Mouse (Mus musculus) adrenal gland, postnatal 36 days (tissue): Measurements from ENCODE around the gene Ccdc78. TPM values are rescaled to one million over a fixed set of nuclear protein-coding genes. Genes with fewer than 3 reads are reported as not detected.
A peak's percentile ranks its signal among the peaks of the same experiment; 100 is the strongest.
"Not testable (repeated sequence)": the region's sequence is repeated elsewhere in the genome, so short reads cannot be mapped to it uniquely, and the experiment has no call there.

Source experiments
- DNase-seq, 2 experiments: peaks; one replicate each; pipeline ENCODE4 v3.0.0; 2021; ENCODE audit warnings: mixed read lengths in 1 of 2
- total RNA-seq, 2 experiments: library from RNA; stranded (reverse); gene quantifications; 2 replicates each; pipeline ENCODE4 v1.2.3; 2021

Ccdc78 gene
- total RNA-seq, 2 experiments from 2014 or later, result not detected

DNA sequence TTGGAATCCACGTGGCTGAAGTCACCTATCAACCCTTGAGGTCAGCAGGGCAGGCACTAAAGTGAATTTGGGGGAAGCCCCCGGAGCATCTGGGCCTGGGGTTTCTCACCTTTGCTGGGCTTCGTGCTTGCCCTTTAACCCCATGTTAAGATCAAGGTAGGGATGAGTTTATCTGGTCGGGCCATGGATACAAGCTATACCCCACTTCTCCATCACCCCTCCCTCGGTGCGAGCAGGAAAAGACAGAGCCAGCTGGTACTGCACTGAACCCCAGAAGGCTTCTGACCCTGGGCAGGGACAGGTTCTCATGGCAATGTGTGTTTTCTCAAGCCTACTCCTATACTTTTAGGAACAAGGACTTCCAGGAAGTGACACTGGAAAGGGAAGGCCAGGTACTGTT lies 5.0 kb upstream of the Ccdc78 start:
- no peak for DNase-seq

DNA sequence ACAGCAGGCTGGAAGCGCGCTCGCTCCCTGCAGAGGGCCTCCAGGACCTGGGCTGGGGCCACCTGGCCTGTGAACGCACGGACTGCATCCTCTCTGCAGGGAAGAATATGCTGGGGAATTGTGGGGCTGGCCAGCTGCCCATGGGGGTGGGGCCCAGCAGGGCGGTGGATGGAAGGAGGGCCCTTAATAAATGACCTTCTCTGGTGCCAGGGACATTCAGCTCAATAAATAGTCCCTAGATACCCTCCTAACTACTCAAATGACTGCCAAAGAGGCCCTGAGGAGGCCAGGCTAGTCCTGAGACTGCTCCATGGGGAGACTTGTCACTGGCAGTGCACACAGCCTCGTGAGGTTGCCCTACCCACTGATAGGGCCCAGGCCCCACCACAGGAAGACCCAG lies 3.3 kb upstream of the Ccdc78 start:
- peak; percentile 76 to 83 for DNase-seq

DNA sequence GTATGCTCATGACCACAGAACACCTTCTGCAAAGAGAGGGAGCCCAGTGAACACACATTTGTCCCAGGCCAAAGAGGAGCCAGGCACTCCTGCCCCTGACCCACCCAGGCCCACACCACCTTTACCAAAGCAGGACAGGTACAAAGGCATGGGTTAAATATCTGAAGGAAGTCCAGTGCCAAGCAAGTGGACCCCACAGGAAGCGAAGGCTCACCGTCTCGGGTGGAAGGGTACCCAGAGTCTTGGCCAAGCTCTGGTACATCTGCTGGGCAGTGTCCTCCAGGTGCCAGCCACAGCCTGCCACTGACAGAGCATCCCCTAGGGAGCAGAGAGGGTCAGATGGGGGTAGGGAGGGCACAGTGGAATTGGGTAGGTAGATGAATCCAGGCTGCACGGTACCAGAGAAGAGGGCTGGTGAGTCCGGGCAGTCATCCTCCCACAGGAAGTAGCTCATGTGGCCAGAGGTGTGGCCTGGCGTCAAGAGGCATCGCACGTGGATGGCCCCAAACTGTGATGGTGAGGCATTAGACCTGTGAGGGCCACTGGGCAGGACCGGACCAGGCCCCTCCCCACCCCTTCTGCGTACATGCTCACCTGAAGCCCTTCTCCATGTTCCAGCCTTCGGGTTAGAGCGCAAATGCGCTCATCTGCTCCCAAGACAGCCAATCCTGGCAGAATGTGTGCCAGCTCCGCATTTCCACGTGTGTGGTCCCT lies 2.4 kb upstream of the Ccdc78 start:
- DNase-seq, result no peak

DNA sequence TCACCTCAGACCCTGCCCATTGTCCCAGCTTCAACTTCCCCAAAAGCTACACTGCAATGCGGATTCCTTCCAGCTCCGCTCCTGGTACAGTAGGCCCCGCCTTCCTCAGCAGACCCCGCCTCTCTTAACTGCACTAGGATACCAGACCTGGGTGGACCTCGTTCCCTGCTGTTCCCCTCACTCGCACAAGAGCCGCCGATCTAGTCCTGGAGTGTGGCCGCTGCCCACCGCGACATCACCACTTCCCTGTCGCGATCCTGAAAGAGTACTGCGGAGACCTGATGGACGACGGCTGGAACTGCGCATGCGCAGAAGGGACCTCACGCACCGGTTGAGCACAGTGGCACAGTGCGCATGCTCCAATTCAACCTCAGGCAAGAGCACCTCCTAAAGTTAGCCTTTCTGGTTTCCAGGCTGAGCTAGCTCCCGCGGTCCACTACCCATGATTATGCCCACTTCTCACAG lies 1.1 kb upstream of the Ccdc78 start, which contains the start of gene Haghl:
Gene Haghl (minus strand): TSS at position 393 of the 465 bp plus-strand sequence.
- peak; percentile 95 for DNase-seq

DNA sequence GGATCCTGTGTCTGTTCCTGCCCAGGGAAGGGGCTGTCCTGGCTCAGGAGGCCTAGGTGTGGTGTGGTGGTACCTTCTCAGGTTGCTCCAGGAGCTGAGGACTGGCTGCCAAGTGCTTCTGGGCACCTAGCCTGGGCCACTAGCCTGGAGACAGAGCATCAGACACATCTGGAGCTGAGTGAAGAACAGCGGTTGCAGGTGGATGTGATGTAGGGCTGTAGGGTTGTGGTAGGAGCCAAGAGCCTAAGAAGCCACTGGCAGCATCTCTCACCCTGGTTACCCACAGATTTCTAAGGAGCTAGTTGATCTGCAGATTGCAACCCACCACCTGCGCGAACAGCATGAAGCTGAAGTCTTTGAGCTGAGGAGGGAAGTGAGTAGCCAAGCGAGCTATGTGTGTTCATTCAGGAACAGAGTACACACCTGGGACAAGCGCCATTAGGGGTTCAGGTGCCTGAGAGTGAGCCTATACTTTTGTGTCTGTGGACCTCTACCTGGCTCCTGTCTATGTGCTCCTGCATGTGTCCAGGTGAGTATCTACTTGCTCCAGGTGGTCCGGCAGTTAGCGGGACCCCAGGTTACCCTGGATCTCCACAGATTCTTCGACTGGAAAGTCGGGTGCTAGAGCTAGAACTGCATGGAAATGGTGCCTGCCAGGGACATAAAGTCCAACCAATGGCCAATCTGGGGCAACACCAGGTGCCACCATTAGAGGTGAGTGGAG lies 563 bp downstream of the Ccdc78 start:
- DNase-seq, result no peak

DNA sequence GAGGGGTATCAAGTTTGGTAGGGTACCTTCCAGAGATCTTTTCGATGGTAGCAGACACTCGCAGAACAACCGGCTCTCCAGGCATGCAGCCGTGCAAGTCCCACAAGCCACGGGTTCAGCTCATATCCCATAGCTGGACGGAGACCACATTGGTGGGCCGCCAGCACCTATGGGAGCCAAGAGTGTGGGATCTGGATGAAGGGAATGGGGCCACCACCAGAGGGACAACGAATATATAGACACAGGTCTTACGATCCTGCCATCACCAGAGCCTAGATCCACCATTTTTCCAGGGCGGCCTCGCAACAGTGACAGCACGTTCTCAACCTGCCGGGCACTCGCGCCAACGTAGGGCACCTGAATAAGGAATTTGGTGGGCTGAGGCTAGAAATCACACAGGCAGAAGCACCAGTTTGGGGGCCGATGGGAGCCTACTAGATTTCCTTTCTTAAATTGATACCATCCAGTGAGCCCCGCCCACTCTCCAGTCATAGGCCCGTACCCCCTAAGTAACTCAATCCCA lies 5.0 kb downstream of the Ccdc78 start:
- DNase-seq, result no peak

DNA sequence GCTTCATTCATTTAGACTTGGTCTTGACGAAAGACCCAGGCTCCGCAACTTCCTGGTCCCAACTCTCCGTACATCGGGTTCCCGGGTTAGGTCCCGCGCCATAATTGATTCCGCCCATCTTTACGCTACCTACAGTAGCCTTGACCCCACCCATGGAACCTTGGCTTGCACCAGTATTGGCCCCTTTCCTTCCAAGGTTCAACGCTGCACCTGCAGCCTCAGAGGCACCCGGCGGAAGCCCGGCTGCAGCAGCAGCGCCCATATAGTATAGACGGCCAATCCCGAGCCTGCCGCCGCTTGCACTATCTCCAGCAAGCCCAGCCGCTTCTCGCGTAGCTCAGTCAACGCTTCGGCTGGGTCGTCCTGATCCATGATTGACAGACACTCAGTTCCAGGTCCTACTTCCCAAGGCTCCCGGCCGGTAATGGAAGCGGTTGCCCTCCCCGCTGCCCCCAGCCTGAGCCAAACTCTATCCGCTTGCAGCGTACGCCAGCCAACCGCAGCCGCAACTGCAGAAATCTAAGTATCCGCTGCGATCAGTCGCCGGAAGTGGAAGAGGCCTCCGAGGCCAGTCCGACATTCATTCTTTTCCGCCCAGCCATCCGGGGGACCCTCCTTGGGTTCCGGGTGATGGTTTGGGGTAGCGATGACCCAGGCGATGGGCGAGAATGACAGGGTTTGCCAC lies 5.6 kb downstream of the Ccdc78 start:
- peak; percentile 89 for DNase-seq

DNA sequence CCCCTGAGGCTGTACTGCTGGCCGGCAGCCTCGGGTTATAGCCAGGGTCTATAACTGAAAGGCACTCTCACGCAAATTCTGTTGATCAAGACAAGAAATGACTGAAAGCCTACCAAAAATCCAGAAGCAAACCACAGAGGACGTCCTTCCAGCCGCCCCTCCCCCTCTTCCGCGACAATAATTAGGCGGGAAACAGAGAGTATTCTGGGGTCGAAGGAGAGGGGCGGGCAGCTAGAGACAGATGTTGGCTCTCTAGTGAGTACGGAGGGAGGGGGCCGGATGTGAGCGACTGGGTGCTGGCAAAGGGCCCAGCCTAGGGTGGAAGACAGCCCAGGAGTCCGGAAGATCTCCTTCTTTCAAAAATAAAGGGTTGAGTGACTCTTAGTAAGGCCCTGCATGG lies 6.2 kb downstream of the Ccdc78 start, which contains the start of gene Fam173a:
Gene Fam173a (minus strand): TSS at position 287 of the 400 bp plus-strand sequence.
- DNase-seq, result peak; percentile 80 to 88

DNA sequence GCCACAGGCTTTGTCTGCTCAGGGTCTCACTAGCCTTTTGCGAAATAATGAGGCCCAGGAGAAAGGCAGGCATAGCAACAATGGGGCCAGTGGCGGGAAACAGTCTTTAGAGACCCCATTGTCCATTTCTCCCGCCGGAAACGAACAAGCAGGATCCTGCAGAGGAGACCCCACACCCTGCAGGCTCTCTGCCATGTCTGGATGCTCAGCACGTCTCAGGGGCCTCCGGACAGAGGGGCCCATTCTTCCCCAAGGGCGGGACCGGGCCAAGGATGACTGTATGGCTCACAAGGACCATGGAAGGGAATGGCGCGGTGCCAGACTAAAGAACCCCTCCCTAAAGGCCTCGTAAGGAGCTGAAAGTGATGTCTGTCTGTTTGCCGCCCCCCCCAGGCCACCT lies 7.8 kb downstream of the Ccdc78 start:
- no peak for DNase-seq

DNA sequence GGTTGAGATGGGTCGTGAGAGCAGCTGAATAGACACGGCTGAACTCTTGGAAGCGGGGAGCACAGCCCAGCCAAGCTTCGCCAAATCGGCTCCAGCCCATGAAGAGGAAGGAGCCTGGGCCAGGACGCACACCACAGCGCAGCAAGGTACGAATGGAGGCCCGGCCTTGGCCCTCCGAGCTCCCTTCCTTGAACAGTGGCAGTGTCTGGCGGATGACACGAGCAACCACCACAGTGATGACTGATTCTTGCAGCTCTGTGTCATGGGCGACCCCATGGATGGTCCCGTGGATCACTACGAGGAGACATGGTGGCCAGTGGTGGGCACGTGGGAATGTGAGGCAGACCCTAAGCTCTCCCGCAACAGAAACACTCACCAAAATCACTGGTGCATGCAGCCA lies 8.6 kb downstream of the Ccdc78 start:
- DNase-seq, result no peak

DNA sequence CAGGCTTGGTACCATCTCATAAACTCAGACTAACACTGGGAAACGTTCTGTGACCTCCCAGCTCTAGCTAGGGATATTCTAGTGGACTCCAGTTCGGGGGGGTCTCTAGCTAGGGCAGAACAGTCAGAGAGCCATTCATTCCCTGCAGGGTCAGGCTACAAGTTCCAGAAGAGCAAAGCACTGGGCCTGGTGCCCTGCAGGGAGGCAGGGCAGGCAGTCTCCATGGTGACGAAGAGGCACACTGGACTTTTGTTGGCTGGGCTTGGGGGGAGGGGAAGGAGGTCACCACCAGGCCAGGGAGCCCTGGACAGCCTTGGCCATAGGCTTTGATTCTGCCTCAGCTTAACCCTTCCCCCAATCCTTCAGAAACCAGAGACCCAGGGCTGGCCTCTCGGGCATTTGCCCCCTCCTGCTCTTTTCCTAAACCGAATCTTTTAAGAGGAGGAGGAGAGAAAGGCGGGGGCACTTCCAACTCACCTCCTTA lies 9.3 kb downstream of the Ccdc78 start, which contains the start of gene AC134908.4:
Gene AC134908.4 (minus strand): TSS at position 51 of the 484 bp plus-strand sequence.
- peak; percentile 46 to 61 for DNase-seq

DNA sequence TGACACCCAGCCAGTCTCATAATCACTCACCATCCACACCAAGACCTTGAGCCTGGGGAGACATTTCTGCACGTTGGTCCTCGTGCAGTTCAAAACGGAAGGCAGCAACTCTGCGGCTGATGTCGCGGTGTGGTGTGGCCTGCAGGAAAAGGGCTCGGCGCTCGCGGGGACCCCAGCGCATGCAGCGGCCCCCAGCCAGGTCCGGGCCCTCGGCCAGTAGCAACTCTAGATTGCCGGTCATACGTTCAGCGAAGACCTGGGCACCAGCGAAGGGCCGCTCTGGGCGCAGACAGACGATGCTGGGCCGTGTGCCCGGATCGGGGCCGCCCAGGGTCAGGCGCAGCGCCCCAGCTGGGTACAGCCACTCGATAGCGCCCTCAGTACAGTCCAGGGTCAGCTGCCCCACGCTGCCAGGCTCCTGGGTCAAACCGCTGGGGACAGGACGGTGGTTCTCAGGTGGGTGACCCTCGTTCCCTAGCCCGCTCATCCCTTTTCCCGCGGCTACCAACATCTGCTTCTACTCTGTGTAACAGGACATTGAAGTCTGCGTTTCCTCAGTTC lies 9.9 kb downstream of the Ccdc78 start:
- DNase-seq, result peak; percentile 71 to 75

DNA sequence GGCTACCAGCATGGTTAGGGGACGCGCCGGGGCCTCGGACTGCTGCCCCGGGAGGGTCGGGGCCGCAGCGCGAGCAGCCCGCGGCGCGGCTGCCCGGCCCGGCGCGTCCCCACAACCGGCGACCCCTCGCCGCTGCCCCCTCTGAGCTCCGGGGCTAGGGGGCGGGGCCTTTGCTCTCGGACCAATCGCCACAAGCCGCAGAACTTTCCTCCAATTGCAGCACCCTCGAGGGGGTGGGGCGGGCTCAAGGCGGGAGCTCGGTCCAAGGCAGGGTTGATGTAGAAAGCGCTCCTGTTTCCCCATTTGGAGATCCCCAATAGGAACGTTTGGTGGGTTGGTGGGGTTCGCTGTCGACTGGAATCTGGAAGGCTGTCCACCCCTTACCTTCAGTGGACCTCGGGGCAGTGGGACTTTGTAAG lies 10.6 kb downstream of the Ccdc78 start, which contains the start of gene Metrn:
Gene Metrn (minus strand): TSS at position 186 of the 419 bp plus-strand sequence.
- peak; percentile 93 to 97 for DNase-seq

DNA sequence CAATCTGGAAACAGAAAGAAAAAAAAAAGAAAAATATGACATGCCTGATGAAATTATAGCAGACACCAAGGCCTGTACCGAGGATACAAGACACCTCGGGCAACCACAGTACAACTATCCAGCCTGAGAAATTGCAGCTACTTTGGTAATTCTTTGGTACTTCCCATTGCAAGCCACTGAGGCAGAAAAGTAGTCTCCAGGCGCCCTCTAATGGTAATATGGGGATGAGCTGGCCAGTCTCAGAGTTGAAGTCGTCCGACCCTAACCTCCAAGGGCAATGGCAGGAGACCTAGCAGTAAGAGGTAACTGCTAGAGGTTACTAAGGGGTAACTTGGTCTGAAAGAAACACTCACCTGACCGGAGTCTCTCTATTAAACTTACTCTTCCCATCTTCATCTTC lies 14.6 kb downstream of the Ccdc78 start:
- peak; percentile 64 to 71 for DNase-seq

DNA sequence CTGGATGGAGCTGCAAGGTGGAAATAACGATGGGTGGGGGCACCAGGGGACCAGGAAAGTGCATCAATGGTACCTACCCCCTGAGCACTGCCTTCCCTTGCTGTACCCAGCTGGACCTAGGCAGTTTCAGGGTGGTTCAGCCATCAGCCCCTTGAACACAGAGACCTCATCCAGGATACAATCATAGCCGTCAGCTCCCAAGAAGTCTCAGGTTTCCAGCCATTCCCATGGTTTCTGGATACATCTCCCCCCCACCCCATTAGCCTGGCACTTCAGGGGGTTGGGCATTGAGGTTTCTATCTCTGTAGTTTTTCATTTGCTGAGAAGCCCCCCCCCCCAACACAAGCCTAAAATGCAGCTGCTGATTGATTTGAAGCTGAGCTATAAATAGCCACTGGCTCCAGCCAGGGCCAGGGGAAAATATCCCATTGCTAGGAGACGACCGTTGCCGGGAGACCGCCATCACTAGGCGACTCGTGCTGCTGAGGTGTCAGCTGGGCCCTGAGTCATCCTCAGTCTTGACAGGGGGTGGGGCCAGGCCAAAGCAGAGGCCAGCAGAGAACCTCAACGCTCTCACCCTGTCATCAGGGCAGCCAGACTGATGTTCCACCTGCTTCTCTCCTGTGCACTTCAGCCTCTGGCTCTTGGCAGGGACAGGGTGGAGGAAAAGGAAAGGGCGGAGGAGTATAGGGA lies 16.6 kb downstream of the Ccdc78 start:
- peak; percentile 91 for DNase-seq

DNA sequence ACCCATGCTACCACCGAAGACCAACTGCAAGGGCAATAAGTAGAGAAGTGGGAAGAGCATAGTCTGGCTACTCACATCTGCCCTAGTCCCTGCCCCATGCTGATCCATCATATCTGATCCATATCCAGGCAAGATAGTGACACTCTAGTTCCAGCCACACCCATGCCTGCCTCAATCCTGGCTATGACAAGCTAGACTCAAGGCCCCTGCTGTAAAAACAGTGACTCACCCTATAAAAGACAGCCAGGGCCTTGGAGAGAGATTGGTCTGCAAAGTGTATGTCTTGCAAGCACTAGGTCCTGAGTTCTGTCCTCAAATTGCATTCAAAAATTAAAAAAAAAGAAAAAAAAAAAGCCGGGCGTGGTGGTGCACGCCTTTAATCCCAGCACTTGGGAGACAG lies 20.1 kb downstream of the Ccdc78 start:
- DNase-seq, result peak; percentile 64 to 70

DNA sequence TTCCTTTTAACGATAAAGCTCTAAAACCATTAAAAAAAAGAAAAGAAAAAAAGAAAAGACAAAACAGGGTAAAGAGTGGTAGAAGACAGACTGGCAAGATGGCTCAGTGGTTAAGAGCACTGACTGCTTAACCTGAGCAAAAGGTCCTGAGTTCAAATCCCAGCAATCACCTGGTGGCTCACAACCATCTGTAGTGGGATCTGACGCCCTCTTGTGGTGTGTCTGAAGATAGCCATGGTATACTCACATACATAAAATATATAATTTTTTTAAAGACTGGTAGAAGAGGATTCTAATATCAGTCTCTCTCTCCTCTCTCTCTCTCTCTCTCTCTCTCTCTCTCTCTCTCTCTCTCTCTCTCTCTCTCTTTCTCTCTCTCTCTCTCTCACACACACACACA lies 21.1 kb downstream of the Ccdc78 start:
- DNase-seq, result not testable (repeated sequence)

DNA sequence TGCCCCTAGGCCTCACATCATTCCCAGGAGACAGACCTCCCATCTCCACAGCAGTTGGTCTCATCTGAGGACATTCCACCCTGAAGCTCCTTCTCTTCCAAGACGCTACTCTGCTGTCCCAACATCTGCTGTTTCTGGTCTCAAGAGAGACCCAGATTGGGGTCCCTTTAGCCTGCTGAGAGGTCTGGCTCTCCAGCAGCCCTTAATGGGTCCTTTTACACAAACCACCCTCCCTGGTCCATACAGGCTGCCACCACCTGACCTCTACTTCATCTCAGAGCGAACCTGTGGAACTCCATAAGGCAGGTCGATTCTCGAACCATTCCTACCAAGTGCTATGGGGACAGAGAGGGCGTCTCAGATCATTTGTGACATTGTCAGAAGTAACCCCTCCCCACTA lies 21.6 kb downstream of the Ccdc78 start:
- DNase-seq, result no peak

DNA sequence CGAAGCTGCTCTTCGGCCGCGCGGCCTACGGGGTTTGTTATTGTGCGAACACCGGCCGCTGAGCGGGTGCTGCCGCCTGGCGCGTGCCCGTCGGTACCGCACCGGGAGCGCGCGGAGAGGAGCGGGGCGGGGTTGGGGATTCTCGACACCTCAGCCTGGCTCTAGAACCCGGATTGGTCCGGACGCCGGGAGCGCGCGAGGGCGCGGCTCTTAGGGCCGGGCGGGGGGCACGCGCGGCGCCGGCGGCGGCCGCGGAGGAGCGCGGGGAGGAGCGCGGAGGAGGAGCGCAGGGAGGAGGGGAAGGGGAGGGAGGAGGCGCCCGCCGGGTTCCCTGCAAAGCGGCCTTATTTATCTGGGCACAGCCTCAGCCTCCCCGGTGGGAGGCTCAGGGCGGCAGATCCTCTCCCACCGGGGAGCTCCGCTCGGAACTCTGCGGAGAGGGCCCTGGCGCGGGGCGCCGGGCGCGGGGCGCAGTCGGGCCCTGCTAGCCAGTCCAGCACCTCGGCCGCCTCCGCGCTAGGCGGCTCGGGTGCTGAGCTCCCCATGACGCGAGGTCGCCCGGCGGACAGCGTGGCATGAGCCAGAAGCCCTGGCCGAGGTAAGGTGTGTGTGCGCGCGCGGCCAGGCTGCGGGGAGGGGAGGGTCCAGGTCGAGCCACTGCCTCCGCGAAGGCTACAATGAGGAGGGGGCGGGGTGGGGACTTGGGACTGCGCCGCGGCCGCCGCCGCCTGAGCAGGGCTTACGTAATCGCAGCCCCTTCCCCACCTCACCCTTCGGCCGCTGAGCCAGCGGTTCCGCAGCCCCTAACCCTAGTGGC lies 22.6 kb downstream of the Ccdc78 start, which contains the start of gene Fbxl16:
Gene Fbxl16 (plus strand): TSS at position 297 of the 817 bp plus-strand sequence.
- DNase-seq, result peak; percentile 93 to 95
